Mouse (Mus musculus) G1E (cell line): ENCODE measurements around the gene Cntnap5c.

Source experiments
- CTCF ChIP-seq: IDR thresholded peaks from 2 replicates; pipeline ENCODE4 v1.5.1; 2012; ENCODE audit warnings: low read depth, low read length, inconsistent platforms, mixed read lengths
- GATA1 ChIP-seq: IDR thresholded peaks from 2 replicates; pipeline ENCODE4 v1.6.1; 2012; ENCODE audit warnings: borderline replicate concordance, low read length, inconsistent platforms, mixed read lengths
- TAL1 ChIP-seq: conservative IDR thresholded peaks from 2 replicates; pipeline ENCODE4 v1.6.1; 2012; ENCODE audit warnings: low read depth, low read length, inconsistent platforms, mixed read lengths

- TF ChIP-seq CTCF (no peak), GATA1 (no peak), TAL1 (no peak)
Measured at GRCm38 (mm10) chr17:57768622-57769610, at the start of gene Cntnap5c.
